Mouse (Mus musculus) forebrain, postnatal 0 days (tissue): ENCODE data around the gene Slc35d2. TPM values are rescaled to one million over a fixed set of nuclear protein-coding genes. Genes with fewer than 3 reads are reported as not detected.

Source experiments
- ATAC-seq: fragments of 200-750 bp; cut with Nextera tagmentation; 2 replicates; pipeline ENCODE4 v1.8.0; 2017; ENCODE audit warnings: mild to moderate bottlenecking, moderate library complexity
- DNase-seq: peaks from one replicate; pipeline ENCODE4 v3.0.0-alpha.2; 2015
- H3K27ac ChIP-seq: fragments of 300-500 bp; sonication (generic); 2 replicates; pipeline ENCODE4 v1.5.1; 2014; ENCODE audit warnings: low read depth, mild to moderate bottlenecking, antibody characterized with exemption, low read length, moderate library complexity, mixed read lengths
- H3K27me3 ChIP-seq: fragments of 300-500 bp; sonication (generic); 2 replicates; pipeline ENCODE4 v1.6.1; 2014; ENCODE audit warnings: mild to moderate bottlenecking, low read length, mixed read lengths; ENCODE audit not compliant: insufficient read depth
- H3K36me3 ChIP-seq: fragments of 300-500 bp; sonication (generic); 2 replicates; pipeline ENCODE4 v1.6.1; 2014; ENCODE audit warnings: mild to moderate bottlenecking, moderate library complexity; ENCODE audit not compliant: insufficient read depth
- H3K4me1 ChIP-seq: fragments of 300-500 bp; sonication (generic); 2 replicates; pipeline ENCODE4 v1.6.1; 2014; ENCODE audit warnings: antibody characterized with exemption; ENCODE audit not compliant: insufficient read depth
- H3K4me2 ChIP-seq: fragments of 300-500 bp; sonication (generic); 2 replicates; pipeline ENCODE4 v1.6.1; 2014; ENCODE audit warnings: low read depth, mild to moderate bottlenecking, moderate library complexity
- H3K4me3 ChIP-seq: fragments of 300-500 bp; sonication (generic); 2 replicates; pipeline ENCODE4 v1.5.1; 2014; ENCODE audit warnings: low read depth, low read length, mixed read lengths
- H3K9ac ChIP-seq: fragments of 300-500 bp; sonication (generic); 2 replicates; pipeline ENCODE4 v1.6.1; 2014; ENCODE audit warnings: mild to moderate bottlenecking
- H3K9me3 ChIP-seq: fragments of 300-500 bp; sonication (generic); 2 replicates; pipeline ENCODE4 v1.6.1; 2016; ENCODE audit warnings: low read length
- CTCF ChIP-seq: sonication (generic); IDR thresholded peaks from 2 replicates; pipeline ENCODE4 v1.5.1; 2016; ENCODE audit warnings: antibody characterized with exemption, control low read depth, low read depth
- WGBS: fragments of 180-500 bp; shearing (Covaris S2); extraction: QIAGEN DNeasy Blood & Tissue Kit; methylation state at CpG from one replicate; pipeline ENCODE4 v1.1.7; 2014; 5-methylcytosine and 5-hydroxymethylcytosine counted together
- polyA plus RNA-seq: library from polyadenylated mRNA; unstranded; fragments of >200 nt; fragmentation: Nextera tagmentation; extraction: Ambion mirVana; gene quantifications from 2 replicates; pipeline ENCODE4 v1.2.1, GENCODE M21; 2015
- total RNA-seq: library from RNA; depleted of rRNA; stranded (reverse); fragments of >200 nt; gene quantifications from 2 replicates; pipeline ENCODE4 v1.2.3, GENCODE M21; 2014

Slc35d2 gene
- total and polyA plus RNA-seq, 2 experiments from 2014 or later, result 1.5 to 2.6 TPM

- no peak overlapping the region for H3K27ac ChIP-seq
- DNase-seq (no peak), ATAC-seq (no peak)
- no peak overlapping the region for H3K4me3 ChIP-seq
- 65% methylated on average over 5 of the region's 5 CpGs for WGBS
- no peaks in the 10 kb centered on the region for H3K36me3 ChIP-seq
- H3K4me1 ChIP-seq, result 0 out of 2 replicates have a peak, but pooled peaks cover 5% of the 10 kb centered on the region
- no peak for TF ChIP-seq CTCF
- H3K4me2 ChIP-seq, result no peak overlapping the region
- no peaks in the 10 kb centered on the region for H3K27me3 ChIP-seq
- no peaks in the 10 kb centered on the region for H3K9me3 ChIP-seq
- no peak overlapping the region for H3K9ac ChIP-seq
Observed at GRCm38 (mm10) chr13:64086036-64086435, 43.1 kb downstream of the Slc35d2 start.

- ATAC-seq (no peak), DNase-seq (no peak)
- WGBS, result 88% methylated on average over 3 of the region's 3 CpGs
- no peaks in the 10 kb centered on the region for H3K27me3 ChIP-seq
- no peaks in the 10 kb centered on the region for H3K9me3 ChIP-seq
- H3K4me2 ChIP-seq, result no peak overlapping the region
- no peak for TF ChIP-seq CTCF
- H3K27ac ChIP-seq, result no peak overlapping the region
- H3K9ac ChIP-seq, result no peak overlapping the region
- no peaks in the 10 kb centered on the region for H3K36me3 ChIP-seq
- 0 out of 2 replicates have a peak, but pooled peaks cover 5% of the 10 kb centered on the region for H3K4me1 ChIP-seq
- H3K4me3 ChIP-seq, result no peak overlapping the region
Observed at GRCm38 (mm10) chr13:64083331-64083730, 45.8 kb downstream of the Slc35d2 start.

GRCm38 (mm10) chr13:64081012-64081919 is 47.9 kb downstream of the Slc35d2 start:
- no peak overlapping the region for H3K27ac ChIP-seq
- H3K4me2 ChIP-seq, result no peak overlapping the region
- H3K4me1 ChIP-seq, result 0 out of 2 replicates have a peak, but pooled peaks cover 5% of the 10 kb centered on the region
- DNase-seq (peak; percentile 35), ATAC-seq (peak; percentile 81)
- no peaks in the 10 kb centered on the region for H3K27me3 ChIP-seq
- no peaks in the 10 kb centered on the region for H3K9me3 ChIP-seq
- WGBS, result 16% methylated on average over 16 of the region's 16 CpGs
- H3K9ac ChIP-seq, result no peak overlapping the region; the same call in 1 of the 2 replicates
- H3K36me3 ChIP-seq, result no peaks in the 10 kb centered on the region
- TF ChIP-seq CTCF, result no peak
- H3K4me3 ChIP-seq, result no peak overlapping the region

GRCm38 (mm10) chr13:64077591-64077990 is 51.6 kb downstream of the Slc35d2 start:
- WGBS, result 85% methylated on average over 5 of the region's 5 CpGs
- Histone ChIP-seq H3K4me3 (no peak overlapping the region), H3K4me2 (no peak overlapping the region), H3K36me3 (no peaks in the 10 kb centered on the region), H3K9ac (no peak overlapping the region), H3K27me3 (no peaks in the 10 kb centered on the region), H3K27ac (no peak overlapping the region), H3K9me3 (no peaks in the 10 kb centered on the region), H3K4me1 (0 out of 2 replicates have a peak, but pooled peaks cover 5% of the 10 kb centered on the region)
- ATAC-seq, result no peak
- DNase-seq, result no peak
- TF ChIP-seq CTCF, result no peak

GRCm38 (mm10) chr13:64076074-64076473 is 53.1 kb downstream of the Slc35d2 start:
- Histone ChIP-seq H3K36me3 (no peaks in the 10 kb centered on the region), H3K4me3 (no peak overlapping the region), H3K27ac (no peak overlapping the region), H3K9me3 (no peaks in the 10 kb centered on the region), H3K9ac (no peak overlapping the region), H3K4me2 (no peak overlapping the region), H3K4me1 (no peaks in the 10 kb centered on the region), H3K27me3 (no peaks in the 10 kb centered on the region)
- DNase-seq (no peak), ATAC-seq (no peak)
- WGBS, result 92% methylated on average over 4 of the region's 4 CpGs
- TF ChIP-seq CTCF, result no peak

- Histone ChIP-seq H3K27ac (no peak overlapping the region), H3K36me3 (no peaks in the 10 kb centered on the region), H3K4me1 (no peaks in the 10 kb centered on the region), H3K4me2 (no peak overlapping the region), H3K4me3 (no peak overlapping the region), H3K27me3 (no peaks in the 10 kb centered on the region), H3K9me3 (no peaks in the 10 kb centered on the region), H3K9ac (no peak overlapping the region)
- DNase-seq, result no peak
- no peak for TF ChIP-seq CTCF
- ATAC-seq, result no peak
- WGBS, result 69% methylated on average over 3 of the region's 3 CpGs
Observed at GRCm38 (mm10) chr13:64066653-64067052, 62.5 kb downstream of the Slc35d2 start.

GRCm38 (mm10) chr13:64064276-64064675 is 64.9 kb downstream of the Slc35d2 start:
- no peak for DNase-seq
- Histone ChIP-seq H3K36me3 (no peaks in the 10 kb centered on the region), H3K27ac (no peak overlapping the region), H3K9ac (no peak overlapping the region), H3K27me3 (no peaks in the 10 kb centered on the region), H3K4me2 (no peak overlapping the region), H3K4me1 (no peaks in the 10 kb centered on the region), H3K4me3 (no peak overlapping the region), H3K9me3 (no peaks in the 10 kb centered on the region)
- ATAC-seq, result no peak
- TF ChIP-seq CTCF, result no peak
